Mouse (Mus musculus) Patski (cell line): Measurements from ENCODE around the gene Cmip. TPM values are rescaled to one million over a fixed set of nuclear protein-coding genes. Genes with fewer than 3 reads are reported as not detected.
A peak's percentile ranks its signal among the peaks of the same experiment; 100 is the strongest.

ENCODE experiments used
- ATAC-seq: fragments of 100-300 bp; one replicate; pipeline ENCODE4 v1.8.0; 2021
- CTCF ChIA-PET: fragments of 350-600 bp; sonication (Branson Sonifier 250); formaldehyde crosslinking; loops from one replicate; lab custom pipeline; 2022; ENCODE audit warnings: inconsistent platforms; lab: Charles Lee
- POLR2A ChIA-PET: fragments of 350-600 bp; sonication (Branson Sonifier 250); formaldehyde crosslinking; loops from one replicate; lab custom pipeline; 2022; ENCODE audit warnings: antibody characterized with exemption, inconsistent platforms; lab: Charles Lee
- DNase-seq: peaks from one replicate; pipeline ENCODE4 v3.0.0-alpha.2; 2011; ENCODE audit warnings: low read depth, low spot score
- H3K27me3 ChIP-seq: fragments of 371-371 bp; one replicate; pipeline ENCODE4 v1.5.1; 2021
- CTCF ChIP-seq: fragments of 100-300 bp; IDR thresholded peaks from one replicate; pipeline ENCODE4 v1.5.1; 2021
- in situ Hi-C: fragments of 300-500 bp; cut with MboI; formaldehyde crosslinking; loops from 3 replicates; pipeline ENCODE4 v1.11.1; 2018; ENCODE audit warnings: low pct_unique_long_range_greater_than_20kb, mixed read lengths
- polyA plus RNA-seq: library from polyadenylated mRNA; unstranded; gene quantifications from one replicate; pipeline ENCODE4 v1.2.3, GENCODE M21; 2021

Cmip gene
- polyA plus RNA-seq, 1 experiment from 2014 or later = 63.6 TPM

DNA sequence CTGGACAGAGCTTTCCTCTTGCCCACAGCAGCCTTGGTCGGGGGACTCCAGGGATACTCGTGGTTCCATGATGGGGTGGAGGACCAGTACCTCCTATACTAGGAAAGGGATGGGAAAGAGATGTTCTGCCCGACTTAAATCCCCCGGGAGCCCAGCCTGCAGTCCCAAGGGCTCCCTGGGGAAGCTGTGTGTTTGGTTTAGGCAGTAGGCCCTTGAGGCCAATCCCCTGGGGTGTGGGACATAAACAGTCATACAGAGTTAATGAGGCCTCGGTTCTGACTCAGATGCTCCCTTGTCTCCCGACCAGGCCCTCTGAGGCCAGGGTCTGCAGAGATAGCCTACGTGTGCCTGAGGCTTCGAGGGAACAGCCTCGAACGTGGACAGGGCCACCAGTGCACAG is 130.8 kb downstream of the Cmip start:
- CTCF ChIA-PET = interaction anchor here (0.7 to 1.5 kb wide), 2 partner anchors 8 to 11 kb away, joined by 3 to 4 read pairs; no protein-coding TSS in a partner anchor
- no peak for TF ChIP-seq CTCF
- ATAC-seq = peak; percentile 69
- POLR2A ChIA-PET = interaction anchor here (0.5 to 1.2 kb wide), 2 partner anchors 9 to 1679 kb away, joined by 3 read pairs; no protein-coding TSS in a partner anchor
- in situ Hi-C loops = loop anchor here (5.0 kb wide), 1 partner anchor 70 kb away; no protein-coding TSS in a partner anchor
- H3K27me3 ChIP-seq = no peaks in the 10 kb centered on the region
- DNase-seq = no peak

DNA sequence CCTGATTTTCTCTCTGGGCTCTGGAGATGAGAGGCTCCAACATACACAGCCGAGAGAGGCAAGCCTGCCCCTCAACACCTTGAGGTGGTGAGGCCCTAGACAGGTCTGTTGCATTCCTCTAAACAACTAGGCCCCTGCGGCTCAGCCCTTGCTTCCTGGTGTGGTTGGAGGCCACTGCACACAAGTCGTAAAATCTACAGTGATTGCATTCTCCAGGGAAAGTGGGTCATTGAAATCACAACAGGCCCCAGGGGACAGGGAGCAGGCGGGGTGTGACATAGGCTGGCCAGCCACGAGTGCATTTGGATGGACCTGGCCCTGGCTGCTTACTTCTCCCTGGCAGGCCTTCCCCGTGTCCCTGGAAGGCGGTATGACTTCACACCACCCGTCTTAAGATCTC is 131.5 kb downstream of the Cmip start:
- DNase-seq (no peak), ATAC-seq (peak; percentile 52)
- no peak for TF ChIP-seq CTCF
- CTCF ChIA-PET = interaction anchor here (0.7 to 1.5 kb wide), 2 partner anchors 9 to 10 kb away, joined by 3 to 4 read pairs; no protein-coding TSS in a partner anchor
- POLR2A ChIA-PET = interaction anchor here (1.2 kb wide), 1 partner anchor 10 kb away, joined by 3 read pairs; no protein-coding TSS in a partner anchor
- in situ Hi-C loops = loop anchor here (5.0 kb wide), 1 partner anchor 69 kb away; no protein-coding TSS in a partner anchor
- no peaks in the 10 kb centered on the region for H3K27me3 ChIP-seq

DNA sequence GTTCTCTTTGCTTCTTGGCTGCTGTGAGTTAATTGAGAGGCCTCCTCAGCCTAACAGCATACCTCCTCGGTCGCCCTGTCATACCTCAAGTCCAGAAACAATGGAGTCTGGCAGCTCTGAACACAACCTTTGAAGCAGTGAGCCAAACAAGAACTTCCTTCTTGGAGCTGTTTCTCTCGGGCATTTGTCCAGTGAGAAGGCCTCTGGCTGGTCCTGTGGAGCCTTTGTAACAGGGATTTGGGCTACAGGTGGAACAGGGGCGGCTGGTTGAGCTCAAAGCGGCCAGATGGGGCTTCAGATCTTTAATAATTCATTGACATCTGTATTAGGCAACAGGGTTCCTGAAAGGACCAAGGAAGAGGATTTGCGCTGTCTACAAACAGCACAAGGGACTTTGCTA is 137.0 kb downstream of the Cmip start:
- TF ChIP-seq CTCF = no peak
- ChIA-PET POLR2A (no interaction called here), CTCF (no interaction called here)
- DNase-seq (no peak), ATAC-seq (no peak)
- in situ Hi-C loops = no loop called here
- no peaks in the 10 kb centered on the region for H3K27me3 ChIP-seq

- no peaks in the 10 kb centered on the region for H3K27me3 ChIP-seq
- CTCF ChIA-PET = no interaction called here
- POLR2A ChIA-PET = interaction anchor here (1.0 kb wide), 1 partner anchor 9 kb away, joined by 4 read pairs; no protein-coding TSS in a partner anchor
- no peak for ATAC-seq
- in situ Hi-C loops = no loop called here
- no peak for TF ChIP-seq CTCF
- DNase-seq = no peak
These were observed 138.2 kb downstream of the Cmip start for GRCm38 (mm10) chr8:117395055-117395454.

GRCm38 (mm10) chr8:117396884-117397283 is 140.0 kb downstream of the Cmip start:
- POLR2A ChIA-PET = interaction anchor here (1.1 kb wide), 1 partner anchor 57 kb away, joined by 3 read pairs; no protein-coding TSS in a partner anchor
- CTCF ChIA-PET = no interaction called here

GRCm38 (mm10) chr8:117397751-117398150 is 140.9 kb downstream of the Cmip start:
- in situ Hi-C loops = no loop called here
- H3K27me3 ChIP-seq = no peaks in the 10 kb centered on the region
- ChIA-PET POLR2A (interaction anchor here (1.1 kb wide), 1 partner anchor 57 kb away, joined by 3 read pairs; no protein-coding TSS in a partner anchor), CTCF (interaction anchor here (1.1 kb wide), 1 partner anchor 10 kb away, joined by 3 read pairs; no protein-coding TSS in a partner anchor)
- TF ChIP-seq CTCF = no peak
- DNase-seq (no peak), ATAC-seq (no peak)

More at GRCm38 (mm10) chr8:117396884-117397283, 140.0 kb downstream of the Cmip start:
- no peak for DNase-seq
- no peak for ATAC-seq
- H3K27me3 ChIP-seq = no peaks in the 10 kb centered on the region
- in situ Hi-C loops = no loop called here
- no peak for TF ChIP-seq CTCF

DNA sequence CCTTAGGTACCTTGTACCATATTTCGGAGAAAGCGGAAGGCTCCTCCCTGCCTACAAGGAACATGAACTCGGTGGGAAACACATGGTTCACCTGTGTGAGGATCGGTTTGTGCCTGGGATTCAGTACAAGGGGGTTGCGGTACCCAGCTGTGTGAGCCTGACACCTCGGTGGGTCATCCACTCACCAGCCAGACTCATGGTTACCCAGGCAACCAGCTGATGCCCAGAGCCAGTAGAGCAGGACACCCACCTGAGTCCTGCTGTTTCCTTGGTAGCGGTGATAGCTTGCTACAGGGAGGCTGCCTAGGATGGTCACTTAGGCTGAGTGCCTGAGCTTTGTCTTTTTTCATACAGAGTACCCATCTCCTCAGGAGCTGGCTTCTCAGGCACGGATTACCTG is 142.4 kb downstream of the Cmip start:
- DNase-seq = no peak
- ChIA-PET POLR2A (no interaction called here), CTCF (no interaction called here)
- no peak for TF ChIP-seq CTCF
- H3K27me3 ChIP-seq = no peaks in the 10 kb centered on the region
- in situ Hi-C loops = no loop called here
- ATAC-seq = no peak

DNA sequence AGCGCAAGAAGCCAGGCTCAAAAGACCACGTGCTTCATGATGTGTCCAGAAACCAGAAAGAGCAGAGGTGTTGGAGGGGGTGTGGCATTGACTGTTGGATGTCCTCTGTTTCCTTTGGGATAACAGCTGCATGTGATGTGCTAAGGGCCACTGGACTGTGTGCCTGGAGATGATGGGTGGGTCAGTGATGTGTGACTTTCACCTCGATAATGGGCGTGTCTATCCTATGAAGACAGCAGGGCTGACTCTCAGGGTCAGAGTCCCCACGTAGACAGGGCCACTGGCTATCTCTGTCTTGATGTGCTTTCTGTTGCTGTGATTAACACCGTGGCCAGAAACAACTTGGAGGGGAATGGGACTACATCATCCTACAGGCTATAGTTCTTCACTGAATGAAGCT is 144.0 kb downstream of the Cmip start:
- ChIA-PET POLR2A (interaction anchor here (0.6 kb wide), 1 partner anchor 45 kb away, joined by 6 read pairs; no protein-coding TSS in a partner anchor), CTCF (no interaction called here)
- no peaks in the 10 kb centered on the region for H3K27me3 ChIP-seq
- in situ Hi-C loops = no loop called here
- DNase-seq = no peak
- TF ChIP-seq CTCF = no peak
- no peak for ATAC-seq

DNA sequence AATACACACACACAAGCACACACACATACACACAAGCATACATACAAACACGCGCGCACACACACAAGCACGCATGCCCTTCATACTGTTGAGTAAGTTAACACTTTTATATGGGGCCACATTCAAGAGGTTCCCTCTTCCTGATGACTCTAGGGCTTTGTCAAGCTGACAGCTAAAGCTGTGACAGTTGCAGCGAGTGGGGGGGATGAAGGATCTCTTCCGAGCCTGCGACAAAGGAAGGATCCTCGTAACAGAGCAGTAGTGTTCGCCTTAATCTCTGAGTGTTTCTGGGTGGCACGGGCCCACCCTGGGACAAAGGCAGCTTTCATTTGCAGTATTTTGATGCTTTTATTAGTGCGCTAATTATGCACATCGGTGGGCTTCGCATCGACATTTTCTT is 145.0 kb downstream of the Cmip start:
- in situ Hi-C loops = no loop called here
- DNase-seq (no peak), ATAC-seq (no peak)
- H3K27me3 ChIP-seq = no peaks in the 10 kb centered on the region
- TF ChIP-seq CTCF = no peak
- POLR2A ChIA-PET = no interaction called here
- CTCF ChIA-PET = no interaction called here

DNA sequence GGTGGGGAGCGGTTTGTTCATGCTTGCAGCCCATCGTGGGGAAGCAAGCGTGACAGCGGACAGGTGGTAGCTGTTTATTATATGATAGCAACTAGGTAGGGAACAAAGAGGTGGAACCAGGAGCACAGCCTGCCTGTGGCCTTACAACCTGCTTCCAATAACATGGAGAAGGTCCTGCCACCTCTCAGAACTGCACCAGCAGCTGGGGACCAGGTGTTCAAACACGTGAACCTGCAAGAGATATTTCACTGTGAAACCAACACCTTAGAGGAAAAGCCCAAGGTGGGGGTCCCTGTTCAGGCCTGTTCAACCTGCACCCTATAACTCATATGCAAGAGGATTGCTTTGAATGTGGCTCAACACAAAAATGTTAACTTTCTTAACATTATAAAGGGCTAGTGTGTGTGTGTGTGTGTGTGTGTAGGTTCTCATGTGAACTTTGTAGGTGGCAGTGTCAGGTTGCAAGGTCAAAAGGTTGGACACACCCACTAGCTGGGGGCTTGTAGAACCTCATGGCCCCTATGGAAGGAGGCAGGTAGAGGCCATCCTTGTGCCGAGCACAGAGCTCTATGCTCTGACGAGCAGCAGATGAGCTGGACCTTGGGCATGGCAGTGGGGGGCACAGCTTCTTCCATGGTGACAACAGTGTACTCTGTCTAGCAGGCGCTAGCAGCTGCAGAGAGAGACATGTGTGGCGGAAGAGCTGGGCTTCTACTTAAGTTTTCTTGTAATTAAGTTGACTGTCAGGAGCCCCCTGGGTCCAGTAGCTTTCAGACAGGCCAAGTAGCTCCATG is 146.2 kb downstream of the Cmip start:
- in situ Hi-C loops = no loop called here
- ChIA-PET POLR2A (interaction anchor here (1.0 kb wide), 1 partner anchor 8 kb away, joined by 4 read pairs; no protein-coding TSS in a partner anchor), CTCF (no interaction called here)
- no peak for ATAC-seq
- no peak for TF ChIP-seq CTCF
- H3K27me3 ChIP-seq = no peaks in the 10 kb centered on the region
- no peak for DNase-seq
